ENCODE assay signal across 21 mouse cellular contexts in genomic region chr13:37759341-37760012, GRCm38 (mm10). TPM values are rescaled to one million over a fixed set of nuclear protein-coding genes. Genes with fewer than 3 reads are reported as not detected.
DNase-seq lines count a peak whose midpoint lies in the region; ATAC-seq and TF ChIP-seq lines count a peak whose summit lies in the region.
"Had no signal": no experiment of that assay in that cellular context is flagged by ENCODE, and none has a peak within 500 bp of the region (broad histone marks: within the 10 kb centered on the region; RNA-seq: fewer than 3 reads in every experiment).

No protein-coding gene starts in this region.

- ATAC-seq in intestine, postnatal 0 days = peak; percentile 31; the same call in 1 of the 2 replicates
- ATAC-seq in liver, postnatal 0 days = 0 out of 2 replicates have a peak, but pooled peaks have one; percentile 35
- ATAC-seq: forebrain, embryonic 14.5 days had no signal

- H3K27ac ChIP-seq in intestine, postnatal 0 days (ENCODE audit: low read depth, low read length) = no peak overlapping the region
- H3K27ac ChIP-seq in liver, postnatal 0 days (ENCODE audit: low read depth) = no peak overlapping the region
- H3K27ac ChIP-seq: embryonic facial prominence, embryonic 15.5 days; heart, adult 2 months; hindbrain, embryonic 15.5 days; layer of hippocampus, adult 2 months; limb, embryonic 12.5 days; midbrain, embryonic 12.5 days; neural tube, embryonic 15.5 days had no signal

- TF ChIP-seq EP300 in liver, postnatal 0 days (IDR thresholded peaks at IDR 0.05; ENCODE audit: low read depth) = no peak

- no peaks in the 10 kb centered on the region for H3K9me3 ChIP-seq in intestine, postnatal 0 days (ENCODE audit: control insufficient read depth)
- H3K9me3 ChIP-seq in liver, postnatal 0 days (ENCODE audit: low read length) = no peaks in the 10 kb centered on the region
- H3K9me3 ChIP-seq: embryonic facial prominence, embryonic 15.5 days; hindbrain, embryonic 15.5 days; limb, embryonic 12.5 days; midbrain, embryonic 12.5 days; neural tube, embryonic 15.5 days had no signal

- H3K9ac ChIP-seq in intestine, postnatal 0 days (ENCODE audit: low read depth, low read length) = no peak overlapping the region
- no peak overlapping the region for H3K9ac ChIP-seq in liver, postnatal 0 days (replicated peaks)
- H3K9ac ChIP-seq: embryonic facial prominence, embryonic 15.5 days; hindbrain, embryonic 15.5 days; limb, embryonic 12.5 days; midbrain, embryonic 12.5 days; neural tube, embryonic 15.5 days had no signal

- no peaks in the 10 kb centered on the region for H3K27me3 ChIP-seq in intestine, postnatal 0 days (replicated peaks; ENCODE audit: control insufficient read depth, insufficient read depth, low read length)
- H3K27me3 ChIP-seq in liver, postnatal 0 days (ENCODE audit: insufficient read depth, low read length) = no peaks in the 10 kb centered on the region
- H3K27me3 ChIP-seq: embryonic facial prominence, embryonic 15.5 days; hindbrain, embryonic 15.5 days; limb, embryonic 12.5 days; neural tube, embryonic 15.5 days had no signal

- no peak overlapping the region for H3K4me3 ChIP-seq in intestine, postnatal 0 days (ENCODE audit: low read depth, low read length)
- no peak overlapping the region for H3K4me3 ChIP-seq in liver, postnatal 0 days (ENCODE audit: low read depth, low read length)
- H3K4me3 ChIP-seq: embryonic facial prominence, embryonic 15.5 days; heart, adult 2 months; hindbrain, embryonic 15.5 days; layer of hippocampus, adult 2 months; limb, embryonic 12.5 days; midbrain, embryonic 12.5 days; neural tube, embryonic 15.5 days had no signal

- H3K4me2 ChIP-seq in intestine, postnatal 0 days (replicated peaks; ENCODE audit: low read depth) = no peak overlapping the region
- H3K4me2 ChIP-seq in liver, postnatal 0 days (ENCODE audit: low read depth, low read length) = peak overlapping the region; percentile 35; the same call in 1 of the 2 replicates
- H3K4me2 ChIP-seq: embryonic facial prominence, embryonic 15.5 days; hindbrain, embryonic 15.5 days; limb, embryonic 12.5 days; midbrain, embryonic 12.5 days; neural tube, embryonic 15.5 days had no signal

- no peaks in the 10 kb centered on the region for H3K36me3 ChIP-seq in intestine, postnatal 0 days (ENCODE audit: control insufficient read depth, insufficient read depth)
- H3K36me3 ChIP-seq in liver, postnatal 0 days (replicated peaks; ENCODE audit: insufficient read depth, low read length) = no peaks in the 10 kb centered on the region
- H3K36me3 ChIP-seq: embryonic facial prominence, embryonic 15.5 days; hindbrain, embryonic 15.5 days; limb, embryonic 12.5 days; midbrain, embryonic 12.5 days; neural tube, embryonic 15.5 days had no signal

- peak; percentile 24 for DNase-seq in gastrocnemius, adult 18-20 months (ENCODE audit: low spot score)
- no peak for DNase-seq in gastrocnemius, adult 8-10 months (ENCODE audit: low spot score in 2 of 2)
- peak; percentile 40 for DNase-seq in ovary, adult 18-20 months (ENCODE audit: low spot score)
- DNase-seq in ovary, postnatal 14 days (ENCODE audit: low spot score) = no peak
- no peak for DNase-seq in liver, postnatal 0 days
- DNase-seq in left cerebral cortex, adult 18-20 months (ENCODE audit: low spot score in 2 of 2) = no peak
- no peak for DNase-seq in left cerebral cortex, postnatal 14 days (ENCODE audit: low spot score in 2 of 2)
- DNase-seq: cerebellum, adult 9-11 months; embryo, embryonic 11 days; heart, adult 2 months; kidney, adult 18-20 months; kidney, postnatal 10 days; right cerebral cortex, adult 18-20 months had no signal

- 63% methylated on average over 10 of the region's 10 CpGs for WGBS in intestine, postnatal 0 days
- WGBS in liver, postnatal 0 days (ENCODE audit: insufficient replicate concordance) = 63% methylated on average over 10 of the region's 10 CpGs

- no peak for TF ChIP-seq CTCF in intestine, postnatal 0 days (IDR thresholded peaks at IDR 0.05; ENCODE audit: low read depth)
- no peak for TF ChIP-seq CTCF in liver, postnatal 0 days (IDR thresholded peaks at IDR 0.05; ENCODE audit: low read depth)

- peaks cover 3% of the 10 kb centered on the region; the same call in 1 of the 2 replicates for H3K4me1 ChIP-seq in intestine, postnatal 0 days (replicated peaks; ENCODE audit: control insufficient read depth, insufficient read depth, low read length)
- H3K4me1 ChIP-seq in liver, postnatal 0 days (ENCODE audit: insufficient read depth) = peaks cover 33% of the 10 kb centered on the region

- intact Hi-C loops in left cerebral cortex, postnatal 14 days (cut with DNase I) = no loop called here

RNA-seq across cellular contexts. Expression of gene Rreb1, which starts 18.7 kb away (rescaled TPM):
- 10 to 100 TPM; 25.9 to 32.7 TPM for total RNA-seq in gastrocnemius, adult 18-20 months (2021)
- 10 to 100 TPM; 21.4 to 34.5 (median 25.8) TPM for total RNA-seq in gastrocnemius, adult 8-10 months (2022)
- polyA plus RNA-seq in intestine, postnatal 0 days (2015; fragmentation: Nextera tagmentation; extraction: Ambion mirVana) = 9.6 and 10.6 TPM in 2 replicates
- polyA plus RNA-seq in liver, postnatal 0 days (2015; fragmentation: Nextera tagmentation; extraction: Ambion mirVana) = 3.8 and 4.4 TPM in 2 replicates
- total RNA-seq in left cerebral cortex, adult 18-20 months (2021) = 10 to 100 TPM; 35.5 to 42.3 TPM
- 10 to 100 TPM; 24.0 to 26.3 TPM for total RNA-seq in left cerebral cortex, postnatal 14 days (2021)

Comparison
In these comparisons a context has a peak if more than half of its experiments do, and no peak if none do; other contexts are left out.
1. DNase-seq: peak in gastrocnemius, adult 18-20 months (single experiment) and ovary, adult 18-20 months (single experiment); none in gastrocnemius, adult 8-10 months (0 of 2), ovary, postnatal 14 days (single experiment), liver, postnatal 0 days (single experiment), left cerebral cortex, adult 18-20 months (0 of 2) and left cerebral cortex, postnatal 14 days (0 of 2).